Mouse (Mus musculus) brain, embryonic 18.5 days (tissue): ENCODE results near the gene Polr3gl.

Experiments
- DNase-seq: peaks from one replicate; pipeline ENCODE4 v3.0.0-alpha.2; 2012; ENCODE audit warnings: low read depth, low spot score

Polr3gl gene

DNA sequence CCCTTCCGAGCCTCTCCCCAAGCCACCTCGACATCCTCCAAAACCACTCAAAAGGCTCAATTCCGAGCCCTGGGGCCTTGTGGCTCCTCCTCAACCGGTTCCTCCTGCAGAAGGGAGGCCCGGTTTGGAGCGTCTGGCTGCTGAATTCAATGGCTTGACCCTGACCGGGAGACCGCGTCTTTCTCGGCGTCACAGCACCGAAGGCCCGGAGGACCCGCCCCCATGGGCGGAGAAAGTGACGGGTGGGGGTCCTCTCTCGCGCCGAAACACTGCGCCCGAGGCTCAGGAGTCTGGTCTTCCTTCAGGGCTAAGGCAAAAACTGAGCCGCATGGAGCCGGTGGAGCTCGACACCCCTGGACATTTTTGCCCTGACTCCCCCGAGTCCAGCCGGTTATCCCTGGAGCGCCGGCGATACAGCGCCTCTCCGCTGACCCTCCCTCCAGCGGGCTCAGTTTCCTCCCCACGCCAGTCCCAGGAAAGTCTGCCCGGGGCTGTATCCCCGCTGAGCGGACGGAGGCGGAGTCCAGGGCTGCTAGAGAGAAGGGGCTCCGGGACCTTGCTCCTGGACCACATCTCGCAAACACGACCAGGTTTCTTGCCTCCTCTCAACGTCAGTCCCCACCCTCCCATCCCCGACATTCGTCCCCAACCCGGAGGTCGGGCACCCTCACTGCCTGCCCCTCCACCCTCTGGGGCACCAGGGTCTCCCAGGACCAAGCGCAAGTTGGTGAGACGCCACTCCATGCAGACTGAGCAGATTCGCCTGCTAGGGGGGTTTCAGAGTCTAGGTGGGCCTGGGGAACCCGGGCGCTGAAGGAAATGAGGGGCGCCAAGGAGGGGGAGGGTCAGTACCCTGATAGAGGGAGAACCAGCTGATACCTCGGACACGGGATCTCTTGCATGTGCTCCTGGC, 4.4 kb upstream of the Polr3gl start:
- no peak for DNase-seq

DNA sequence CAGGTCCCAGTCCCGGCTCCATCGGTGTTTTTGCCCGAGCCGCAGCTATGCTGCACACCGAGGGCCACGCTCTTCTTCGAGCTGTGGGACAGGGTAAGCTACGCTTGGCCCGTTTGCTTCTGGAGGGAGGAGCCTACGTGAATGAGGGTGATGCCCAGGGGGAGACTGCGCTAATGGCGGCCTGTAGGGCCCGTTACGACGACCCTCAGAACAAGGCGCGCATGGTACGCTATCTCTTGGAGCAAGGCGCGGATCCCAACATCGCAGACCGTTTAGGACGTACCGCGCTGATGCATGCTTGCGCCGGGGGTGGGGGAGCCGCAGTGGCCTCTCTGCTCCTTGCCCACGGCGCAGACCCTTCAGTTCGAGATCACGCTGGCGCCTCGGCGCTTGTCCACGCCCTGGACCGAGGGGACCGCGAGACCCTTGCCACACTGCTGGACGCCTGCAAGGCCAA, 3.5 kb upstream of the Polr3gl start:
- no peak for DNase-seq

DNA sequence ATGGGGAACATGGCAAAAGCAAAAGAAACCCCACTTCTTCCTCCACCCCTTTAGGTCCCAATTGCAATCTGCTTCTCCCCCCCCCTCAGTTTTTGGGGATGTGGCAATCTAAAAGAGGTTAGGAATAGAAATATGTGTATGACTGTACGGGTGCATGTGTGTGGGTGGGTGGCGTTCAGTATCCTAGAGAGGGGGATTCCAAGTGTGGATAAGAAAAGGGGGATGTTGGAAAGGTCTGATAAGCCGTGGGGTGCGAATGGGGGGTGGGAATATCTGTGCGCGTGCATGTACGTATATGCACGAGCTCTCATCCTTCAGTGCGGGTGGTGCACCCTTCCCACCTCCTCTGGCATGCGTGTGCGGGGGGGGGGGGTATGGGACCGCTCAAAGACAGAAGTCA, 2.9 kb upstream of the Polr3gl start:
- DNase-seq = no peak

DNA sequence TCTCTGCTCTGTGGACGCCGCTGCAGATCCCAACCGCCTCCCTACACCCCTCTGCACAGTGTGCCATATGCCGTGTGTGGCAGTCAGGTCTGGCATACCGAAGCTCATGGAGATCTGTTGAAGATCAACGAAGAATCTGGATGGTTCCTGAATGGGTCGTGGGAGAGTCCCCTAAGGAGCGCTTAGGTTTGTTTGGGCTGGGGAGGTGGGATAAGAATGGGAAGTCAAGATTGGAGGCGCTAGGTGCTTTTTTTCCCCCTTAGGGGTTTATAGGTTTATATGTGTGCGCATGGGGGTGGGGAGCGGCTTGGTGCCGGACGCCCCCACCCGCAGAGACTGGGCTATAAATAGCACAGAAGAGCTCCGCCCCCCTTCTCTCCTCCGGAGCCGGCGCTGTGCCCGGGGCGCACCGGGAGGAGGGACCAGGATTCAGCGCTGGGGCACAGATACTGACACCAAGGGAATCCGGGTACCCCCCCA, 2.3 kb upstream of the Polr3gl start, which contains the start of gene Ankrd34a:
Gene Ankrd34a (plus strand): TSS at position 409 of the 480 bp plus-strand sequence.
- no peak for DNase-seq

DNA sequence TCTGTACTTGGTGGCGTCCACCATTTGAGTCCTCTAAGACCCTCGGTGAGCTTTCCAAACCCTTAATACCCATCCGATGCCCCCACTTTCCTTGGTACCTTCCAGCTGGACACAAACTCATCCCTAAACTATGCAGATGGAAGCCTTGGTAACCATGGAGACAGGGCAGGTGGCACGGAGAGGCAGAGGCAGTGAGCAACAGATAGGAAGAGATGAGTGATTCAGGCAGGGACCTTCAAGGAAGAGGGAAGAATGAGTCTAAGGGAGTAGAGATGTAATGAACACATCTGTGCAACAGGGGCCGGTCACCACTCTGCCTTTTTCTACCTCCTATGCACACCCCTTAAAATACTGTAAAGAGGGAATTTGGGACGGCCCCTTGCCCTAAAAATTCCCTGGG, 1.7 kb upstream of the Polr3gl start:
- DNase-seq = no peak

DNA sequence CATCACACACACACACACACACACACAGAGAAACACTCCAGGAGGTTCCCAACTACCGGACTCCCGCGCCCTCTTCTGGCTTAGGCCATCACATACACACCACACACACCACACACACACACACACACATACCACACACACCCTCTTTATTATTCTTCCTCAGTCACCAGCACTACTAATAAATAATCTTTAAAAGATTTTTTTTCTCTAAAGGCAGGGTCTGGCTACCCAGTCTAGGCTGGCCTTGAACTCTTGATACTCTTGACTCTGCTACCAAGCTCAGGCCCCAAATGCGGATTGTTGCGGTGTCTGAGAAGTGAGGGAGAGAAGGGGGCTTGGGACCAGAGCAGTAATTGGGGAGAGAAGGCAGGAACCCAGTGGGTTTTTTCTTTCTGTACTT, 870 bp upstream of the Polr3gl start:
- DNase-seq = no peak

DNA sequence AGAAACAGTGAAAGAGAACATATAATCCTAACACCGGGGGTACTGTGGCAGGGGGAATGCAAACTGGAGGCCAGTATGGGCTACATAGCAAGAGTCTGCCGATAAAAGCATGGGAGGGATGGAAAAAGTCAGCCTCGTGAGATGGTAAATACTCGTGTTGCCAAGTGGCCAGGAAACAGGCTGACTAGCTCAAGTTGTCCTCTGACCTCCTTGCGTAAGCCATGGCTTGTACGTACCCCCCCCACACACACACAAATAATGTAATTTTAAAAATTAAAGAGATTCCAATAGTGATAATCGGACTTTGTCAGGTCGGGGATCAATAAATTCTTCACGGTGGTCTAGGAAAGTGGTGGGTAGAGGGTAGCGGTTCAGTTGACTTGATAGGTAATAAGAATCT, 607 bp downstream of the Polr3gl start:
- no peak for DNase-seq

DNA sequence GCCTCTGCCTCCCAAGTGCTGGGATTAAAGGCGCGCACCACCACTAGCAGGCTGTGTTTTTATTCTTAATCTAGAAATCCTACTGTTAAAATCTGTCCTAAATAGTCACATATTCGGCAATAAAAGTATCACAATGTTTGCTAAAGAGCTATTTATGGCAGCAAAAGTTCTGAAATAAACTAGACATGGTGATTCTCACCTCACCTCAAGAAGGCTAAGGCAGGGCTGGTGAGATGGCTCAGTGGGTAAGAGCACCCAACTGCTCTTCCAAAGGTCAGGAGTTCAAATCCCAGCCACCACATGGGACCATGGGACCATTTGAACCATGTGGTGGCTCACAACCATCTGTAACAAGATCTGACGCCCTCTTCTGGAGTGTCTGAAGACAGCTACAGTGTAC, 3.3 kb downstream of the Polr3gl start:
- DNase-seq = no peak

DNA sequence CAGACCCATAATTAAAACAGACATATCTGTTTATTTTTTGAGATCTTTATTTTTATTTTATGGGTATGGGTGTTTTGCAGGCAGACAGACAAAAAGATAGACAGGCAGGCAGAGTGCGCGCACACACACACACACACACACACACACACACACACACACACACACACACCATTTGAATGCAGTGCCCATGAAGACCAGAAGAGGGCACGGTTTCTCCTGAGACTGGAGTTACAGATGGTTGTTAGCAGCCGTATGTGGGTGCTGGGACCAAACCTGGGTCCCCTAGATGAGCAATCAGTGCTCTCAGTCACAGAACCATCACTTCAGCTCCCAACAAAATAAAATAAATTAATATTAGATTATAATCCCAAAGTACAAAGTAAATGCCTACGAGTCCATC, 10.6 kb downstream of the Polr3gl start:
- no peak for DNase-seq

DNA sequence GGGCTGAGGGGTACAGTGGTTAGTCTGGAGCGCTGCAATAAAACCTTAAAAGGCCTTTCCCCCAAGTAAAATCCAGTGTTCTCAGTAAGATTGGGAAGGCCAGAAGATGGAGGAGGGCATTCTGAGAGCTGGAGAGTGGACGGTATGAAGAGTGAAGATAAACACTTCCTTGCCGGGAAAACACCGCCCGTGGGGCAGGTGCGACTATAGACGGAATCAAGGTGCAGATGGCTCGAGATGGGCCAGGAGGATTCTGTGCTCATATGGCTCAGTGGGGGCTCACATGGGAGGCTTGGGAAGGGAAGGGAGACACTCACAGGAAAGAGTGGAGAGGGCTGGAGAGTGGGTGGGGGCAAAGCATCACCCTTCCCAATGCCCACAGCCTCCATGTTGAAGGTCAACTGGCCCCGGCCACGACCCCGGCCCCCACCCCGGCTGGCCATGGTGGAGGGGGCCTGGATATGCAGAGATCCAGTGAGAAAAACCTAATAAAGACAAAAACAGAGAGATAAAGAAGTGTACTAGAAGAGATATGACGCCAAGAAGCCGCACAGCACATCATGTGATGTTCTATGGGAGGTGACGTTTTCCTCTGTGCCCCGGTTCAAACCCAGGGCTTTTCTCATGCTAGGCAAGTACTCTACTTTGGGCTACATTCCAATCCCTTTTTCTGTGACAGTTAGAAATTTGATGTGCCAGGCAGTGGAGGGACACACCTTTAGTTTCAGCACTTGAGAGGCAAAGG, 12.0 kb downstream of the Polr3gl start:
- DNase-seq = no peak

DNA sequence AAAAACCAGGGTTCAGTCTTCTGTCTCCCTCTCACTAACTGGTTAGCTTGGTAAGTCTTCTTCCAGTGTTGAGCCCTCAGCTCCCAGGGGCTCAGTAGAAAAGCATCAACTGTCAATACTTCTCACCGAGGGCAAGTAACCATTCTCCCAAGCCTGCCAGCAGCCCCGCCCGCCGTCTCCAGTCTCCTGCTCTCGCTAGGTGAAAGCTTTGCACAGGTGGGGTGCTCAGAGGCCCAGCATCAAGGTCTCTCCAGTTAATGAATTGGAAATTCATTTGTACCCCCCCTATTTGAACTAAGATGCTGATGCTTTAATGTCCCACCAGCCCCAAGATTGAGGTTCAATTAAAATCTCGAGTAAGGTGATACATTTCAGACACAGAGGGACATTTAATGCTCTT, 12.8 kb downstream of the Polr3gl start:
- DNase-seq = no peak

DNA sequence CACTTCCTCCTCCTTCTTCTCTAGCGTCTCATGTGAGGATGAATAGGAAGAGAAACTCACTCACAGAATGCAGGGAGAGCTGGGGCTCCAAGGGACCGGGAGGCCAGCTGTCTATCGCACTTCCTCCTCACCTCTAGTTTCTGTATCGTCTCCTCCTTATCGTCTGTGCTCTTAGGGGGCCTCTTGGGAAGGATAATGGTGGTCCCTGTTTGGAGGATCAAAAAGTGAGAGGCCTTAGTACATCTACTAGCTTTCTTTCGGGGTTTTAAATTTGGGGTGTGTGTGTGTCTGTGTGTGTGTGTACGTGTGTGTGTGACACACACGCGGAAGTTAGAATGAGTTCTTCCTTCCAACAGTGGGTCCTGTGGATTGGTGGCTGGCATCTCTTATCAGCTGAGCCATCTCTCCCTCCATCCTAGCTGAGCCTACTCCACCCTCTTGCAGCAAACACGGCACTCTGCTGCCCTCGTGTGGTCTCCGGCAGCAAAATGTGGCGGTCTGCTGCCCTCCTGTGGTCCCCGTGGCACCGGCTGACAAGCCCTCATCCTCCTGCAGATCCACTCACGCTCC, 14.0 kb downstream of the Polr3gl start:
- DNase-seq = no peak

DNA sequence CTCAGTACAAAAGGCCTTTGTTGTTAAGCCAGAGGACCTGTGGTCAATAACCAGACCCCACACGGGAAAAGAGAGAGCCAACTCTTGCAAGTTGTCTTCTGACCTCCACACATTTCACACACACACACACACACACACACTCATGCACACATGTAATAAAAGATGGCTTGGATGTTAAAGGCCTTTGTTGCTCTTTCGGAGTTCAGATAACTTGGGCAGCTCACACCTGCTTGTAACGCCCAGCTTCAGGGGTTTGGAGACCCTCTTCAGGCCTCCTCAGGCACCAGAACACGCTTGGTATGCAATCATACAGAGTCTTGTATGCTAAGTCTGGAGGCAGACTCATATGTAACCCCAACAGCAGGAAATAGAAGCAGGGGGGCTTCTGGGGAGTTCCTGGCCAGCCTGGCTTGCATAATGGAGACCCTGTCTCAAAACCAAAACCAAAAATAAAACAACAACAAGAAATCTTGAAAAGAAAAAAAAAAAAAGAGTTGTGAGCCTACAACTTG, 14.7 kb downstream of the Polr3gl start:
- DNase-seq = no peak

DNA sequence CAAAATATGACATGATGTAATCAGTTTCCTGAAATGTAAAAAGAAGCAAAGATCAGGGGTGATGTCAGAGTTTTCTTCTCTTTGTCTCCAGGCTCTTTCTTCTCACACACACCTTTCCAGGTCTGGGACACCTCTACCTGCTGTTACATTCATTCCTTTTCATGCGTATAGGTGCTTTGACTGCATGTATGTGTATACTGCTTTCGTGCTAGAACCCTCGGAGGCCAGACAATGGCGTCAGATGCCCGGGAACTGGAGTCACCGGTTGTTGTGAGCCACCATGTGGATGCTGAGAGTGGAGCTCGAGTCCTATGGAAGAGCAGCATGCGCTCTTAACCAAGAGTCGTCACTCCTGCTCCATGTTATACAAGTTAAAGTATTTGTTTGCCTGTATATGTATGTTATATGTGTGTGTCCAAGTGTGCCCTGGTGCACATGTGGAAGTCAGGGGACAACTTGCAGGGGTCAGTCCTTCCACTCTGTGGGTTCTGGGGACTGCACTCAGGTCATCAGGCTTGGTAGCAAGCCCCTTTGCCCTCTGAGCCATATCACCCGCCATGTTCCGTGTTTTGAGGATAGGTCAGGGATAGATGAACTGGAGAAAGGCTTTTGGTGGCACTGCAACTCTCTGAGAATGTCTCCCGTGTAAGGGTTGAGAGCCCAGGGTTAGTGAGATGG, 15.3 kb downstream of the Polr3gl start:
- no peak for DNase-seq

DNA sequence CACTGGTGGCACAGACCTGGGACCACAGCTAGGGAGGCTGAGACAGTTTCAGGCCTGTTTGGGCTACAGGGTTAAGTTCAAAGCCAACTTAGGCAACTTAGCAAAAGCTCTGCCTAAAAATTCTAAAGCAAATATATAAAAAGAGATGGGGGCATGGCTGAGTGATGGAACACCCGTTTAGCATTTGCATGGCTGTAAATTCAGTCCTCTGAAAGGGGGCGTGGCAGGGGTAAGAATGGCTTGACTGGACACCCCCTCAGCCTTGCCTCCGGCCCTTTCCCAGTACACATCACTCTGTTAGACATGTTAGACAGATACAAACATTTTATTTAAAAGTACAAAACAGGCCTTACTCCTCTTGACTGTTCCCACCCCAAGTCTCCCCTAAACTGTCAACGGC, 16.4 kb downstream of the Polr3gl start:
- no peak for DNase-seq

DNA sequence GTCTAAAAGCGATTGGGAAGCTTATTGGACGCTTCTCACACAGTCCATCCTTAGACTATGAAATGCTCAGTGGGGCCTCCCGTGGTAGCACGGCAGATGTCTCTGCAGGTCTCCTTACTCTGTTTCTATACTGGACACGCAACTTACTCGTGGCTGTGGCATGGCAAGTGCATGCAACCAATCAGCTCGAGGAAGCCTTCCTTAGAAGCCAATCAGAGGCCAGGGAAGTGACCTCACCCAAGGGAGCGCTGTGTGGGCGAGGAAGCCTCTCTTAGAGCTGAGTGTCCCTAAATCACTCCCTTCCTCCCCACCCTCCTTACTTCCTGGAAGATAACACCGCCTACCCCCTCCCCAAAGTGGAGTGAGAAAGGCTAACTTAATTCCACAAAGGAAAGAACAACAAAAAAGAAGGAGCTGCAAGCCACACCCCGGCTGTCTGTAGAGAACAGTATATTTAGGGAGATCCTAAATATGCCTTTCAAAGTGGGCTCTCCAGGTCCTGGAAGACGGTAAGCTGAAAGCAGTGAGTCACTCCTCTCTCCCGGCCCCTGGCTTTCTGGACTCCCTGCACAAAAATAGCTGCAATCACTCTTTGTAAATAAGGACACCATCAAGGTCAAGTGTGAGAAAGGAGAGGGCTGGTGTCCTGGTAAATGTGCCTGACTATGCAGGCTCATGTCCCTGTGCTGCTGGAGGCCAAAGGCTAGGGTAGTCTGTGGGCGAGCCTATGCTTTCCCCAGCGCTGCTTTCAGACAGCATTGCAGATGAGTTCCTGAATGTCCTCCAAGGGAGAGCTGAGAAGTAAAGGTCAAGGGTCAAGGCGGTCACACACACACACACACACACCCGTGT, 17.1 kb downstream of the Polr3gl start, which contains the start of gene Gm16253:
Gene Gm16253 (plus strand): TSS at position 295 of the 852 bp plus-strand sequence.
- no peak for DNase-seq

DNA sequence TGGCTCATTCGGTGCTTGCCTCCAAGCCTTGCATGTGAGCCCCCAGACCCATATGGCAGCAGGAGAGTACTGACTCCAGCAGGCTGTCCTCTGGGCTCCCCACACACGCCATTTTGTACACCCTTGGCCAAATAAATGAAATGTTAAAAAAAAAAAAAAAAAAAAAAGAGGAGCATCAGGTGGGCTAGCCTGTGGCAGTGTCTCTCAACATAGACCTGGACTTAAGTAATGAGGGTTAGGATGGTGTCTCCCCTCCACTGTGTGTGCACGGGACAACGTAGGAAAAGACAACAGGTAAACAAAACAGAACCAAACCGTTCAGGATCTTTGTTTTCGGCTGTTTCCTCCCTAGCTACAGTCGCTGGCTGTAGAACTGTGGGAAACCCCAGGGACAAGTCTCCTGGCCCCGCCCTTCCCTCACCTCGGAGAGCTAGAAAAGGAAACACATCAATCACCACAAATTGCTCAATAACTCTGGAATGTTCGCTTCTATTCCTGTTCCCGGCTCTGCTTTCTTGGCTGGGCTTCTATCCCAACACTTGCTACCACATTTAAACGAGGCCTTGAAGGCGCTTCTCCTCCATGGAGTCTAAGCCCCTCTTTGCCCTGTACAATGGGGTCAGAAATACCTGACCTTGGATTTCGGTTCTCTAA, 17.8 kb downstream of the Polr3gl start:
- no peak for DNase-seq

DNA sequence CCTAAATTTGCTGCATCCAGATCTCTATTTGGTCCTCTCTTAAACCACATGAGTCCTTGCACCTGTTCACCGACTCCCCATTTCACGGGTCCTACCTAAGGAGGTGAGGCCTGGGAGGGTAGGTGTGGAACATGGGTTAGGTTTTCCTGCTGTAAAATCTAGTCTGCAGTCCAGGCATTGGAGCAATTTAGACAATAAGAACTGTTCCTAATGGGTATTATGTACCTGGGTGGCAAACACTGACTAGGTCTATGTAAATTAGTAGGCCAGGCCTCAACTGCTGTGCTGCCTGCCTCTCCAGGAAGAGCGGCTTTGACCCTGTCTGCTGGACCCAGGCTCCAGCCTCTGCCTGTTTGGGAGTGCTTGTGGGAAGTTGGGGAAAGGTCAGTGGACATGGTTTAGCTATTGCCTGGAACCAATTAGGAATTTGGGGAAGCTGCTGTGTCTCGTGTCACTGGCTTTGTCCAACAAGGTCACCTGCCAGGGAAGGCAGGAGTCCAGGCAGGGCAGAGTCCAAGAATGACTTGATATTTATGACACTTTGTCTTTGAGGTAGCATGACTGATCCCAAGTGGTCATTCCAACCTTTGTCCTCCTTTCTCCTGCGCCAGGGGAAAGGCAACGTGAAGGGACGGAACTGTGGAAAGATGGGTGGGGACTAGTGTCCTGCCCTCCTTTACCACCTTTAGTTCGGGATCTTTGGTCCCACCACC, 18.6 kb downstream of the Polr3gl start:
- no peak for DNase-seq
